Mouse (Mus musculus): ENCODE results near the gene Msh4. TPM values are rescaled to one million over a fixed set of nuclear protein-coding genes. Genes with fewer than 3 reads are reported as not detected.
"Not testable (repeated sequence)": the region's sequence is repeated elsewhere in the genome, so short reads cannot be mapped to it uniquely, and the experiment has no call there.

Msh4 gene
- polyA plus RNA-seq, 1 experiment from 2014 or later = 0.22 TPM

DNA sequence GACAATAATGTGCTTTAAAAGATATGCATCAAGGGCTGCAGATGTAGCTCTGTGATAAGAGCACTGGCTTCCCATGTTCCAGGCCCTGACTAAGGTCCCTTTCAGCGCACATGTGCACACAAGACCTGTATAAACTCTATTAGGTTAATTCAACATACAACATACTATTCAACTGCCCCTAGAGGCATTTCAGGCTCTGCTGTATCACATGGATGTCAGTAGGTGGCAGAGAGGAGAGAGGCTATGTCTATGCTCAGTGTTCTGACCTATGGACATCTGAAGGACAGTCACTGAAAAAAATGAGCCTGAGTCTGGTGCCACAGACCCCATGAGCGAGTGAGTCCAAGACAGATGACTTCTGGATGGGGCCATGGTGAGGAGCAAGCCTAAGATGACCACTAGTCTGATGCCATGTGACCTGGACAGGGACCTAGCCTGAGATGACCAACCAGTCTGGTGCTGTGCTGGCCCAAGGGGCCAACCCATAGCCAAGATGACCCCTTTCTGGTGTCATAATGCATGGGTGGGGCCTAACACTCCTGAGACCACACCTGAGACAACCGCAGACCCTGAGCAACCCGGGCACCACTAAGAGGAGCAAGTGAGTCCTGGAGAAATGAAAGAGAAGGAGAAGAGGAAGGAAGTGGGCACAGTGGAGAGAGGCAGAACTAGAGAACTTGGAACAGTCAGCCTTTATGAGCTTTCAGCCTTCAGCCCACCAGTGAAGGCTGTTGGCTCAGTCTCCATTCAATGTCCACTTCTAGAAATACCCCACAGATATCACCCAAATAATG, 41.1 kb downstream of the Msh4 start:
- no peak for ATAC-seq (replicated peaks)
- Histone ChIP-seq H3K4me3 (no peak overlapping the region), H3K27ac (no peak overlapping the region), H3K27me3 (replicated peaks) (no peaks in the 10 kb centered on the region), H3K4me1 (0 out of 2 replicates have a peak, but pooled peaks cover 3% of the 10 kb centered on the region), H3K9me3 (no peaks in the 10 kb centered on the region), H3K4me2 (no peak overlapping the region), H3K36me3 (replicated peaks) (no peaks in the 10 kb centered on the region), H3K9ac (no peak overlapping the region)
- 89% methylated on average over 4 of the region's 4 CpGs for WGBS

- no peaks in the 10 kb centered on the region for H3K9me3 ChIP-seq
- no peak for ATAC-seq (replicated peaks)
These were observed 42.1 kb downstream of the Msh4 start for GRCm38 (mm10) chr3:153863816-153864215.

DNA sequence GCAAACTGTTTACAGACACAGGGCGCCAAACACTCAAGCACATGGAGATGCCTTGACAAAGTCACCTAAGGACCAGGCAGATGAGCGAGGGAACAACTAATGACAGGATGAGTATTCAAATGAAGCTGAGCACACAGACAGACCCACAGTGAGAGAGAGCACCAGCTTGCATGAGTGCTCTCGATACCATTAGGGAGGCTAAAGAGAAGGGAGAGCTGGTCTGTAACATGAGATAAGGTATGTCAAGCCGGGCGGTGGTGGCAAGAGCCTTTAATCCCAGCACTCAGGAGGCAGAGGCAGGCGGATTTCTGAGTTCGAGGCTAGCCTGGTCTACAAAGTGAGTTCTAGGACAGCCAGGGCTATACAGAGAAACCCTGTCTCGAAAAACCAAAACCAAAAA, 45.5 kb downstream of the Msh4 start:
- not testable (repeated sequence) for H3K4me2 ChIP-seq; H3K4me1 ChIP-seq; ATAC-seq (replicated peaks); H3K9ac ChIP-seq; H3K4me3 ChIP-seq; H3K27ac ChIP-seq; H3K9me3 ChIP-seq; H3K36me3 ChIP-seq (replicated peaks); H3K27me3 ChIP-seq (replicated peaks)
- WGBS = 90% methylated on average over 8 of the region's 8 CpGs

More at GRCm38 (mm10) chr3:153863816-153864215, 42.1 kb downstream of the Msh4 start:
- Histone ChIP-seq H3K9ac (no peak overlapping the region), H3K4me2 (no peak overlapping the region), H3K27ac (no peak overlapping the region), H3K27me3 (replicated peaks) (no peaks in the 10 kb centered on the region), H3K4me1 (0 out of 2 replicates have a peak, but pooled peaks cover 3% of the 10 kb centered on the region), H3K36me3 (replicated peaks) (no peaks in the 10 kb centered on the region), H3K4me3 (no peak overlapping the region)
- 82% methylated on average over 2 of the region's 2 CpGs for WGBS

DNA sequence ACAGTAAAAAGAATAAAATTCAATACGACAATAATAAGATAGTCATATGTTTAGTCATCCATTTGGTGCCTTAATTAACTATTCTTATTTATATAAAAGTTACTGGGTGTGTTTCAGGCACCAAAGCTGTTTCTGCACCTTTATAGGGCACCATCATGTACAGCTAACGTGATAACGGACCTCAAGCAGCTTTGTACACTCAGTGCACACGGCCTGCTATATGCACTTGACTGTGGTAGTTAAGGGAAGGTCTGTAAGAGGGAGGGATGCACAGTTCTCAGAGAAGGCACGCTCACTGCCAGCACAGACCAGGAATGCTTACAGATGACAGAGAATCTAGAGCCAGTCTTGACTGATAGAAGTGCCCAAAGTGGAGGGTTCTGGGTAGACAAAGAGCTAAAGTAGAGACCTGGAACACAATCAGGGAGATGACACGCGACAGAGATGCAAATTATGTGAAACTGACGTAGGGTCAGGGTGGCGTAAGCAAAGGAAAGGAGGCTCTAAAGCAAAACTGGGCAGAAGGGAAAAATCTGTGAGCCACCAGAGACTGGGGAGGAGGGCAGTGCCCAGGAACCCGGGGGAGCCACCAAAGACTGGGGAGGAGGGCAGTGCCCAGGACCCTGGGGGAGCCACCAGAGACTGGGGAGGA, 47.5 kb downstream of the Msh4 start:
- H3K27ac ChIP-seq = no peak overlapping the region
- H3K27me3 ChIP-seq (replicated peaks) = no peaks in the 10 kb centered on the region
- no peaks in the 10 kb centered on the region for H3K9me3 ChIP-seq
- H3K9ac ChIP-seq = no peak overlapping the region
- H3K4me1 ChIP-seq = no peaks in the 10 kb centered on the region
- no peak for ATAC-seq (replicated peaks)
- H3K4me3 ChIP-seq = no peak overlapping the region
- 85% methylated on average over 10 of the region's 10 CpGs for WGBS
- no peaks in the 10 kb centered on the region for H3K36me3 ChIP-seq (replicated peaks)
- no peak overlapping the region for H3K4me2 ChIP-seq

DNA sequence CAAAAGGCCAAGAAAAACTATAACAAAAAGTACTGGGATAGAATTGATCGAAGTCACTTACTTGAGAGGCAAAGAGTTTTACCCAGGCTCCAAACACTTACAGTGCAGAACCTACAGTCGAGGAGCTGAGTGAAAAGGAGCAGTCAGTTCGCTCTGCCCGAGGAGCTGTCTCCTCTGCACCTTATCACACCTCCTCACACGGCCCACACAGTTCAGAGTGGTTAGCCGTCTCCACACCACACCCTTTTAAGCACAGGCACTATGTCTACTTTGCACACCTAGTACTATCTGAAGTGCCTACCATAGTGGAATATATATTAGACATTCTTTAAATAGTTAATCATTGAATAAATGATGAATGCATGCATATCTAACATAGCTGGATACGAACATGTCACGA, 53.7 kb downstream of the Msh4 start:
- 82% methylated on average over 8 of the region's 8 CpGs for WGBS
- Histone ChIP-seq H3K4me2 (no peak overlapping the region), H3K9ac (no peak overlapping the region), H3K36me3 (replicated peaks) (no peaks in the 10 kb centered on the region), H3K4me3 (no peak overlapping the region), H3K27me3 (replicated peaks) (no peaks in the 10 kb centered on the region), H3K27ac (no peak overlapping the region), H3K4me1 (no peaks in the 10 kb centered on the region), H3K9me3 (no peaks in the 10 kb centered on the region)
- ATAC-seq (replicated peaks) = no peak

DNA sequence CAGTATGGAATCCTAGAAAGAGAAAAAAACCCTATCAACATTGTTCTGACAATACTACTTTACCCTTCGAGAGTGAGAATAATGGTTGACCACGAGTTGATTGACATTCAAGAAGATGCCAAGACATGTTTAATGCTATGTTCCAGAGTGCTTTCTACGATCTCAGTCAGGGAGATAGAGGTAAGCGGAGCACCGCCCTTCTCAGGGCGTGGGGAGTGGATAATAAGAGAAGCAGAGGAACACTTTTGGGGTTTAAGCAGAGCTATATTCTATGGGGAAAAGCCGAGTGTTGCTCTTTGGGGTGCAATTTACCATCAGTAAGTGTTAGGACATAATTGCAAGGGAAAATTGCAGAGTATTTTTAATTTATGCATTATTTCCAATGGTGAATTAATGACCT, 55.2 kb downstream of the Msh4 start:
- Histone ChIP-seq H3K4me1 (no peaks in the 10 kb centered on the region), H3K9me3 (no peaks in the 10 kb centered on the region), H3K4me3 (no peak overlapping the region), H3K27ac (no peak overlapping the region), H3K9ac (no peak overlapping the region), H3K4me2 (no peak overlapping the region), H3K36me3 (replicated peaks) (no peaks in the 10 kb centered on the region), H3K27me3 (replicated peaks) (no peaks in the 10 kb centered on the region)
- no peak for ATAC-seq (replicated peaks)
- WGBS = 87% methylated on average over 7 of the region's 7 CpGs

- Histone ChIP-seq H3K27me3 (replicated peaks) (no peaks in the 10 kb centered on the region), H3K36me3 (replicated peaks) (no peaks in the 10 kb centered on the region), H3K27ac (no peak overlapping the region), H3K9ac (no peak overlapping the region), H3K4me2 (no peak overlapping the region), H3K4me3 (no peak overlapping the region), H3K9me3 (no peaks in the 10 kb centered on the region), H3K4me1 (no peaks in the 10 kb centered on the region)
- 14% methylated on average over 5 of the region's 5 CpGs for WGBS
- ATAC-seq (replicated peaks) = no peak
These were observed 56.4 kb downstream of the Msh4 start for GRCm38 (mm10) chr3:153849368-153850015.

DNA sequence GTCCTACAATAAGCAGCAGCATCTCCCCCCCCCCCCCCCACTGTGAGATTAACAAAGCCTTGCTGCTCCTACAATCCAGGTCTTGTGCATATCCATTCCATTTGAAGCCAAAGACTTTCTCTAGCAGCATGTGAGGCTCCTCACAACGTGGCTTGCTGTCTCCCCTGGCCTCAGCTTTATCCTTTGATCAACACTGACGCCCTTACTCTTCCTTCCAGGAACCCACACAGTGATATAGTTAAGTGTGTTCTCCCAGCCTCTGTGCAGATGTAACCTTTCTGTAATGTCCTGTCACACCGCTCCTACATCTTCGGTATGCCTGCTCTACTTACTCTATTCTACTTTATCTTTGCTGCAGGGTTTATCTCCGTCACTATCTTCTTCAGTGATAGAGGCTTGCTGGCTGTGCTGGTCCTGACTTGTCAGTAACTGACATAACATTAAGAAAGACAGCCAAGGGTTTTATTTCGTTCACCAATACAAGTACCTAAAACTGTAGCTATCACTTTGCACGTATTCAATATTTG, 58.7 kb downstream of the Msh4 start:
- no peak overlapping the region for H3K4me2 ChIP-seq
- no peak for ATAC-seq (replicated peaks)
- WGBS = 77% methylated on average over 7 of the region's 7 CpGs

DNA sequence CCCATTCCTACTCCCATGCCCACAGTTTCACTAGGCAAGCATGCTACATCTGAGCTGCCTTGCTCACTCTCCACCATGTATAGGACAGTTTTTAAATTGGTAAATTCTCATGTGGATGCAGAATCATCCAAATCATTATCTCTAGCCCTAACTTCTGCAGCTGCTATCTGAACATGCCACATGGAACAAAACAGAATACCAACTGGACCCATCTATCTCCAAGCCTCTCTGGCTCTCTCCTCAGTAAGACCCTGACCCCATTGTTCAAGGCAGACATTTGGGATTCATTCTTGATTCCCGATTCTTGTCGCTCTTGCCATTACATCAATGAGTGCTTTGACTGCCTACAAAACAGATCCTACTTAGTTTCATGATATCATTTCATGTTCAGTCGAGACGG, 59.8 kb downstream of the Msh4 start:
- 96% methylated on average over 4 of the region's 4 CpGs for WGBS

More for the DNA sequence above, 58.7 kb downstream of the Msh4 start:
- Histone ChIP-seq H3K27me3 (replicated peaks) (no peaks in the 10 kb centered on the region), H3K9me3 (no peaks in the 10 kb centered on the region), H3K4me1 (no peaks in the 10 kb centered on the region), H3K27ac (no peak overlapping the region), H3K9ac (no peak overlapping the region), H3K4me3 (no peak overlapping the region), H3K36me3 (replicated peaks) (no peaks in the 10 kb centered on the region)

GRCm38 (mm10) chr3:153845500-153845899, 60.4 kb downstream of the Msh4 start:
- no peak overlapping the region for H3K27ac ChIP-seq
- no peaks in the 10 kb centered on the region for H3K9me3 ChIP-seq
- H3K27me3 ChIP-seq (replicated peaks) = no peaks in the 10 kb centered on the region
- H3K9ac ChIP-seq = no peak overlapping the region
- H3K36me3 ChIP-seq (replicated peaks) = no peaks in the 10 kb centered on the region
- 90% methylated on average over 2 of the region's 2 CpGs for WGBS
- H3K4me3 ChIP-seq = no peak overlapping the region
- no peaks in the 10 kb centered on the region for H3K4me1 ChIP-seq
- H3K4me2 ChIP-seq = no peak overlapping the region
- ATAC-seq (replicated peaks) = no peak

More for the DNA sequence above, 59.8 kb downstream of the Msh4 start:
- H3K27me3 ChIP-seq (replicated peaks) = no peaks in the 10 kb centered on the region
- H3K4me2 ChIP-seq = no peak overlapping the region
- no peak overlapping the region for H3K9ac ChIP-seq
- no peaks in the 10 kb centered on the region for H3K36me3 ChIP-seq (replicated peaks)
- no peak overlapping the region for H3K4me3 ChIP-seq
- no peaks in the 10 kb centered on the region for H3K9me3 ChIP-seq
- no peaks in the 10 kb centered on the region for H3K4me1 ChIP-seq
- H3K27ac ChIP-seq = no peak overlapping the region
- ATAC-seq (replicated peaks) = no peak

DNA sequence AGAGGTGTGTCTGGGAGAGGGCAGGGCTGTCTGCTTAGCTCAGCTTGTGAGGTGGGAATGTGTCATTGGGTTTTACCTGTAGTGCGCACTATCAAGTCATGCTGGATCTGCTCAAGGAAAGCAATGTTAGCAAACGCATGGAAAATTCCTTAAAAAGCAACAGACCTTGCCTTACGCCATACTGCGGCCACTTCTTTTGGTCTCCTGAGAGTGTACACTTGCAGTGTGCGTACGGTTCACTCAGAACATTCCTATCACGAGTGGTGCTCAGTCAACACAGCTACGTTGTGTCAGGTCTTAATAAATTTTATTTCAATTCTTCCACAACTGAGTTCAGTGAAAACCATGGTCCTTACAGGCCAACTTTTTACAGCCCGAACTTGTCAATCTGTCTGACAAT, 61.2 kb downstream of the Msh4 start:
- Histone ChIP-seq H3K9ac (no peak overlapping the region), H3K9me3 (no peaks in the 10 kb centered on the region), H3K36me3 (replicated peaks) (no peaks in the 10 kb centered on the region), H3K4me1 (no peaks in the 10 kb centered on the region), H3K4me2 (no peak overlapping the region), H3K4me3 (no peak overlapping the region), H3K27me3 (replicated peaks) (no peaks in the 10 kb centered on the region), H3K27ac (no peak overlapping the region)
- ATAC-seq (replicated peaks) = no peak
- 95% methylated on average over 9 of the region's 9 CpGs for WGBS

- H3K4me2 ChIP-seq = no peak within 1 kb of the TSS
- no peak within 1 kb of the TSS for H3K27ac ChIP-seq
- no peaks in the 10 kb centered on the region for H3K4me1 ChIP-seq
- no peaks in the 10 kb centered on the region for H3K27me3 ChIP-seq (replicated peaks)
- no peak within 1 kb of the TSS for H3K4me3 ChIP-seq
- no peaks in the 10 kb centered on the region for H3K36me3 ChIP-seq (replicated peaks)
- H3K9ac ChIP-seq = no peak within 1 kb of the TSS
- H3K9me3 ChIP-seq = no peaks in the 10 kb centered on the region
- WGBS = 87% methylated on average over 10 of the region's 10 CpGs
- ATAC-seq (replicated peaks) = no peak
These were observed 61.9 kb downstream of the Msh4 start, which contains the start of gene Asb17 for GRCm38 (mm10) chr3:153844030-153844429. Gene Asb17 (plus strand): TSS chr3:153844209.
